Mouse (Mus musculus) small intestine, adult 2 months (tissue): Measurements from ENCODE around the gene Kcnq4.

ENCODE experiments used
- CTCF ChIP-seq: fragments of 200-500 bp; IDR thresholded peaks from 2 replicates; pipeline ENCODE4 v1.5.1; 2012; ENCODE audit warnings: low read depth, mild to moderate bottlenecking, control low read depth, inconsistent platforms, low read length, moderate library complexity, mixed read lengths; ENCODE audit not compliant: insufficient replicate concordance, insufficient read length; ENCODE audit errors: extremely low read depth
- POLR2A ChIP-seq: fragments of 200-500 bp; IDR thresholded peaks from 2 replicates; pipeline ENCODE4 v1.6.1; 2012; ENCODE audit warnings: low read depth, mild to moderate bottlenecking, control low read depth, inconsistent platforms, low read length, moderate library complexity

DNA sequence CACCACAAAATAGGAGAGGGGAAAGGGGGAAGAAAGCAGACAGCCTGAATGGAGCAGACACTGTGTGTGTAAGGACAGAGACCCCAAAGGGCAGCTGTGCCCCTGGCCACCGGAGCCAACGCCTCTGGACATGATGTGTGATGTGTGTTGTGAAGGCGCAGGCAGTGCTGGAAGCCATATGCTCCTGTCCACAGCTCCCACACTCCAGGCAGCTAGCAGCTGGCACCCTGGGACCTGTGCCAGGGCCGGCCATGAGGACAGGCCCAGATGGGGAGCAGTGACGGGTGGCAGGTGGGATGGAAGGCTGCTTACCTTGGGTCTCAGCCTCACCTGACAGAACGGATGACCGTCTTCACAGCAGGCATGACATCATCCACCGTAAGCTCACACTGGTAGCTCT, 46.4 kb downstream of the Kcnq4 start:
- no peak for TF ChIP-seq CTCF
- no peak for TF ChIP-seq POLR2A
